Mouse (Mus musculus) hindbrain, postnatal 0 days (tissue): ENCODE data around the gene Eif4a1. TPM values are rescaled to one million over a fixed set of nuclear protein-coding genes. Genes with fewer than 3 reads are reported as not detected.

Experiments used
- ATAC-seq: fragments of 200-750 bp; cut with Nextera tagmentation; 2 replicates; pipeline ENCODE4 v1.8.0; 2017; ENCODE audit warnings: mild to moderate bottlenecking, moderate TSS enrichment, moderate library complexity
- DNase-seq: peaks from one replicate; pipeline ENCODE4 v3.0.0-alpha.2; 2015; ENCODE audit warnings: low spot score
- H3K27ac ChIP-seq: fragments of 300-500 bp; sonication (generic); 2 replicates; pipeline ENCODE4 v1.5.1; 2014; ENCODE audit warnings: mild to moderate bottlenecking
- H3K27me3 ChIP-seq: fragments of 300-500 bp; sonication (generic); 2 replicates; pipeline ENCODE4 v1.6.1; 2014; ENCODE audit warnings: low read length, mixed read lengths; ENCODE audit not compliant: insufficient read depth
- H3K36me3 ChIP-seq: fragments of 300-500 bp; sonication (generic); 2 replicates; pipeline ENCODE4 v1.6.1; 2014; ENCODE audit warnings: low read length, mixed read lengths; ENCODE audit not compliant: insufficient read depth
- H3K4me1 ChIP-seq: fragments of 300-500 bp; sonication (generic); 2 replicates; pipeline ENCODE4 v1.6.1; 2014; ENCODE audit warnings: antibody characterized with exemption, low read length, mixed read lengths; ENCODE audit not compliant: insufficient read depth
- H3K4me2 ChIP-seq: fragments of 300-500 bp; sonication (generic); 2 replicates; pipeline ENCODE4 v1.6.1; 2014; ENCODE audit warnings: low read depth, mild to moderate bottlenecking, low read length, moderate library complexity, mixed read lengths
- H3K4me3 ChIP-seq: fragments of 300-500 bp; sonication (generic); 2 replicates; pipeline ENCODE4 v1.5.1; 2014; ENCODE audit warnings: low read length
- H3K9ac ChIP-seq: fragments of 300-500 bp; sonication (generic); replicated peaks from 2 replicates; pipeline ENCODE4 v1.6.1; 2014; ENCODE audit warnings: mild to moderate bottlenecking, low read length, moderate library complexity, mixed read lengths
- H3K9me3 ChIP-seq: fragments of 300-500 bp; sonication (generic); 2 replicates; pipeline ENCODE4 v1.6.1; 2016; ENCODE audit warnings: low read length, mixed read lengths
- CTCF ChIP-seq: IDR thresholded peaks from 2 replicates; pipeline ENCODE4 v1.5.1; 2016; ENCODE audit warnings: antibody characterized with exemption, control low read depth, low read depth
- WGBS: fragments of 180-500 bp; shearing (Covaris S2); extraction: QIAGEN DNeasy Blood & Tissue Kit; methylation state at CpG from one replicate; pipeline ENCODE4 v1.1.7; 2014; 5-methylcytosine and 5-hydroxymethylcytosine counted together
- polyA plus RNA-seq: library from polyadenylated mRNA; unstranded; fragments of >200 nt; fragmentation: Nextera tagmentation; extraction: Ambion mirVana; gene quantifications from 2 replicates; pipeline ENCODE4 v1.2.1, GENCODE M21; 2015
- total RNA-seq: library from RNA; depleted of rRNA; stranded (reverse); fragments of >200 nt; gene quantifications from 2 replicates; pipeline ENCODE4 v1.2.3, GENCODE M21; 2014

The Eif4a1 gene
- total and polyA plus RNA-seq, 2 experiments from 2014 or later = 427 to 696 TPM

DNA sequence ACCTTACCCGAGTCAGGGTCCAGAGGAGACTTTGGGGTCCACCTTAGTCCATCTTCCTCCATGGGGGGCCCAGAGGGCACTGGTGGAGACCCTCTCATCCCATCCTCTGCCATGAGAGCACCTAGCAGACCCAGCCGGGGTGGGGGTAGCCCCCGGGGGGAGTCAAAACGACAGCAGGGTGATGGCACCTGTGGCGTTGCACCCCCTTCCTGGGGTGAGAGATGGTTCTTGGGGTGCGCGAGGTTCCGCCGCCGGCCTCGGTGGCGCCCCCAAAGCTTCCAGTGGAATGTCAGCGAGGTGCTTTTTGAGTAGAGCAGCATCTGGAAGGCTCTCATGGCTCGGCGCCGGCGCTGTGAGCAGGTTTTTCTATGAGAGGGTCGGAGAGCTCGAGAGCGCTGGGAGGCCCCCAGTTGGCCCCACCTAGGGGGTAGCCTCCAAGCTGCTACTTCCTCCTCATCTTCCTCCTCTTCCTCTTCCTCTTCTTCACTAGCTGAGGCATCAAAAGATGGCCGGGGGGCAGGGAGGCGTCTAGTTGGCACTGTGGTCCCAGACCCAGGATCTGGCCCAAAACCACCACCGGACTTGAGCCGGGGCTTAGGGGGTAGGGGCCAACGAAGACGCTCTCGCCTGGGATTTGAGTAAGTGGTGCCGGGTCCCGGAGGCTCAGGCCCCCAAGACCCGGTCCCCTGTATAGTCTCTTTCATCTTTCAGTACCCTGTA lies 8.1 kb upstream of the Eif4a1 start:
- Histone ChIP-seq H3K27me3 (no peaks in the 10 kb centered on the region), H3K9me3 (no peaks in the 10 kb centered on the region), H3K36me3 (peaks cover 33% of the 10 kb centered on the region; the same call in 1 of the 2 replicates), H3K9ac (no peak overlapping the region), H3K4me2 (peak overlapping the region; percentile 83), H3K4me3 (peak overlapping the region; percentile 79; the same call in 1 of the 2 replicates), H3K4me1 (peaks cover 25% of the 10 kb centered on the region), H3K27ac (no peak overlapping the region)
- DNase-seq (no peak), ATAC-seq (no peak)
- 90% methylated on average over 30 of the region's 30 CpGs for WGBS
- TF ChIP-seq CTCF = 0 out of 2 replicates have a peak, but pooled peaks have one; percentile 5

DNA sequence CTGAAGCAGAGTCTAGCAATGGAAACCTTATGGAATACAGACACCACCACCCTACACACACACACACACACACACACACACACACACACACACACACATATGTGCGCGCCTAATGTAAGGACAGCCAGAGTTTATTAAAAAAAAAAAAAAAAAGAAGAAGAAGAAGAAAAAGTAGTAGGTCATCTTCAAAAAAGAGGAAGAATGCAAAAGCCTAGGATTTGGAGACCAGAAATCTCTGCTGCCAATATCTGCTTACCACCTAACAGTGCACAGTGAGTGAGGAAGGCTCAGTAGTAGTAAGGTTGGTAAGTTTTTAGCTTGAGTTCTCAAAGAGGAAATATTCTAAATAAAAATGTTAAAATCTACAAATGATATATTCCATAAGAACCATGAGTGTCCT lies 6.9 kb upstream of the Eif4a1 start:
- ATAC-seq = no peak
- Histone ChIP-seq H3K9ac (no peak overlapping the region), H3K4me1 (peaks cover 19% of the 10 kb centered on the region; the same call in 1 of the 2 replicates), H3K4me3 (no peak overlapping the region), H3K9me3 (no peaks in the 10 kb centered on the region), H3K27ac (no peak overlapping the region), H3K4me2 (no peak overlapping the region), H3K27me3 (no peaks in the 10 kb centered on the region), H3K36me3 (peaks cover 44% of the 10 kb centered on the region)
- no peak for DNase-seq
- TF ChIP-seq CTCF = no peak
- 90% methylated on average over 2 of the region's 2 CpGs for WGBS

DNA sequence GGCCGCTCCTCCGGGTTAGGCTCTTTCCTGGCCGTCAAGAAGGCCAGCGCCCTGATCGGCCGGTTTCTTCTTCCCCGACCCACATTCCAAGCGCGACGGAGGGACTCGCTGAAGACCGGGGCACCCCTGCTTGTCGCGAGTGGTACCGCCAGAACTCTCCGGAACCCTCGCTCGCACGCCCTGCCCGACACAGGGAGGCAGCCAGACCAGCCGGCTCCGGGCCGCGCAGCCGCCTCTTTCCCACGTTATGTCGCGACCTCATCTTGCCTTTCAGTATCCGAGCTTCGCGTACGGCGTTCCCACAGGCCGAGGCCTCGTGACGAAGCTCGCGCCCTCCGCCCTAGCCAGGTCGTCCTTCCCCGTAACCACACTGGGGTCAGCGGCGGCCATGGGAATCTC lies 498 bp downstream of the Eif4a1 start:
- H3K27ac ChIP-seq = peak overlapping the region; percentile 99
- H3K4me2 ChIP-seq = peak overlapping the region; percentile 90
- H3K36me3 ChIP-seq = peaks cover 61% of the 10 kb centered on the region
- no peak for TF ChIP-seq CTCF
- H3K4me1 ChIP-seq = peaks cover 5% of the 10 kb centered on the region; the same call in 1 of the 2 replicates
- ATAC-seq (peak; percentile 6), DNase-seq (no peak)
- peak overlapping the region; percentile 100 for H3K9ac ChIP-seq
- no peaks in the 10 kb centered on the region for H3K9me3 ChIP-seq
- under 1% methylated on average over 40 of the region's 43 CpGs for WGBS
- H3K4me3 ChIP-seq = peak overlapping the region; percentile 98
- no peaks in the 10 kb centered on the region for H3K27me3 ChIP-seq

DNA sequence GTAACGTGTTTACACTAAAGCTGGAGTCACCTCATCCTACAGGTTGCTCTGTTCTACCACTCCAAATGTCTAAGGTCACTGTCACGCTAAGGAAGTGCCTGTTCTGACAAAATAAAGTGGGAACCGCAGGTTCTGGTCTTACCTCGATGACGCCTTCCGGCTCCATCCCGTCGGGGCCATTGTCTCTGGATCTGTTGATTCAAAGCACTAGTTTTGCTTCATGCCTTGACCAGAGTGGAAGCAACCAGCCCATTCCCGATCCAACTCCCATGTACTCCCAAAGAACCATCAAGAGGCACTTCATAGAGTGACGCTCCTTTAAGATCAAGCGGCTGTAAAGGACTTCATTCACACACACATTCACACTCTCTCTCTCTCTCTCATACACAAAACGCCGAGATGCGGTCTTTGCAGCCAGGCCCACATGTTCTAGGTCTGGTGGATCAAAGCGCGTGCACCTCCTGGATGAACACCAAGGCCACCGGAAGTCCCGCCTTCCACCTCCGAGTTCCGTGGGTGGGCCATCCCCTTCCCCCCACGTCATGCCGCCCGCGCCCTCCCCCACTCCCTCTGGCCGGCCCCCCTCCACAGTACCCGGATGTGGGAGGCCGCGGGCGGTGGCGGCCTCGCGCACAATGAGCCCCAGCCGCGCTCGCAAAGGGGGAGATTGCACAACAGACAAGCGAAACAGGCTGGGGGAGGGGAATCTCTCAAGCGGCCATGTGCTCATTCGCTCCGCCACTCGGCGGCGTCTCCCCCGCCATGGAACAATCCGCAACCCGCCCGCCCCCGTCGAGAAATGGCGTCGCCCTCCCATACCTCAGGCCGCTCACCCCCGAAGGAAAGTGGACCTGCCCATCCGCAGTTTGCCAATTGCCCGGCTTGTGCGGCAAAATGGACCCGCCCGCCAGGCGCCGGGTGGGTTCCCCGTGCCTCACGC lies 1.2 kb downstream of the Eif4a1 start:
- no peaks in the 10 kb centered on the region for H3K9me3 ChIP-seq
- TF ChIP-seq CTCF = no peak
- H3K27me3 ChIP-seq = no peaks in the 10 kb centered on the region
- under 1% methylated on average over 55 of the region's 61 CpGs for WGBS
- H3K4me1 ChIP-seq = peaks cover 5% of the 10 kb centered on the region; the same call in 1 of the 2 replicates
- peak overlapping the region; percentile 100 for H3K9ac ChIP-seq
- peak overlapping the region; percentile 90 for H3K4me2 ChIP-seq
- peaks cover 61% of the 10 kb centered on the region for H3K36me3 ChIP-seq
- H3K27ac ChIP-seq = peak overlapping the region; percentile 99
- DNase-seq (peak; percentile 99), ATAC-seq (peak; percentile 88)
- H3K4me3 ChIP-seq = peak overlapping the region; percentile 98

DNA sequence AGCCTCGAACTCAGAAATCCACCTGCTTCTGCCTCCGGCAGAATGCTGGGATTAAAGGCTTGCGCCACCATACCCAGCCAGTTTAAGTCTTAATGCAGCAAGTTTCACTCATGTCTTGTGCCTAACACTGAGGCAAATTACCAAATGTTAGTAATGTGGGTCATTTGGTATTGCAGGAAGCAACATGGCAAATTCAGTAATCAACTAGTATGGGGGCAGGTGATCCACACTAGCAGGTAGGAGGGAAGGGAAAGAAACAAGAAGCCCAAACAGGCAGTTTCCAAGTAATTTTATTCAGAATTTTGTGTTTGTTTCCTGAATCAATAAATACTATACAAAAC lies 5.6 kb downstream of the Eif4a1 start:
- peaks cover 50% of the 10 kb centered on the region for H3K36me3 ChIP-seq
- no peak overlapping the region for H3K9ac ChIP-seq

DNA sequence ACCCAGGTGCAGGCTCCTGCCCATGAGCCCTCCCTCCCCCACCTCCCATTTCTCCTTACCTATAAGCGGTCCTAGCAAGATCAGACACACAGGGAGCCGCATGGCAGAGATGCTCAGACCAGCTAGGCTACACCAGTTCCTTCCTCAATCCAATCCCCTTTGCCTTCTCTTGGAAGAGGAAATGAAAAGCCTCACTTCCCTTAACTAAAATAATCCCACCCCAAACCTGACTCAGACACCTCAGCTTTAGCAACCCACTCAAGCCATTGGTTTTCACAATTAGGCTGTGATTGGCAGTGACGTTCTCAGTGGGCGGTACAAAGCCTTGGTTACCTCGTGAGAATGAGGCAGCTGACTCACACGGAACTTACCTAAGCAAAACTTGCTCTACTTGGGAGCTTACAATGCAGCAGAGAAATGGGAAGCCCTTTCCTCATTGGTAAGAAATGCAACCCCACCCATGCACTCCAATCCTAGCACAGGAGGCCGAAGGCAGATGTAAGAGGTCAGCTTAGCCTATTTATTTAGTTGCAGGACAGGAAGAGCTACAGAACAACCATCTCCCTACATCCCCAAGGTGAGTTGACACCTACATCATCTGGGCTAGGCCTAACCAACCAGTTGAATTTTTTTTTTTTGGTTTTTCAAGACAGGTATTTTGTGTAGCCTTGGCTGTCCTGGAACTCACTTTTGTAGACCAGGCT lies 6.1 kb downstream of the Eif4a1 start, which contains the start of gene Cd68:
Gene Cd68 (minus strand): TSS at position 193 of the 704 bp plus-strand sequence.
- Histone ChIP-seq H3K4me3 (no peak within 1 kb of the TSS), H3K27ac (no peak within 1 kb of the TSS; the same call in 1 of the 2 replicates), H3K9ac (no peak within 1 kb of the TSS), H3K4me1 (peaks cover 5% of the 10 kb centered on the region; the same call in 1 of the 2 replicates), H3K27me3 (no peaks in the 10 kb centered on the region), H3K4me2 (no peak within 1 kb of the TSS), H3K36me3 (peaks cover 50% of the 10 kb centered on the region), H3K9me3 (no peaks in the 10 kb centered on the region)
- no peak for TF ChIP-seq CTCF
- no peak for ATAC-seq
- peak; percentile 57 for DNase-seq
- WGBS = 37% methylated on average over 7 of the region's 7 CpGs

More for the DNA sequence above, 5.6 kb downstream of the Eif4a1 start:
- DNase-seq (no peak), ATAC-seq (no peak)
- Histone ChIP-seq H3K27me3 (no peaks in the 10 kb centered on the region), H3K4me3 (no peak overlapping the region), H3K4me1 (peaks cover 5% of the 10 kb centered on the region; the same call in 1 of the 2 replicates), H3K4me2 (no peak overlapping the region), H3K27ac (no peak overlapping the region), H3K9me3 (no peaks in the 10 kb centered on the region)
- WGBS = 83% methylated on average over 3 of the region's 3 CpGs
- no peak for TF ChIP-seq CTCF
